Mouse (Mus musculus) layer of hippocampus, postnatal 10 days (tissue): ENCODE data around the gene Gpr108. TPM values are rescaled to one million over a fixed set of nuclear protein-coding genes. Genes with fewer than 3 reads are reported as not detected.

Source experiments
- DNase-seq, 2 experiments: peaks; one replicate each; pipeline ENCODE4 v3.0.0; 2021; ENCODE audit warnings: low spot score in 2 of 2
- total RNA-seq, 2 experiments: library from RNA; stranded (reverse); gene quantifications; 2 replicates each; pipeline ENCODE4 v1.2.3; 2021

Gene Gpr108
- total RNA-seq, 2 experiments from 2014 or later: 15.0 to 16.3 TPM

DNA sequence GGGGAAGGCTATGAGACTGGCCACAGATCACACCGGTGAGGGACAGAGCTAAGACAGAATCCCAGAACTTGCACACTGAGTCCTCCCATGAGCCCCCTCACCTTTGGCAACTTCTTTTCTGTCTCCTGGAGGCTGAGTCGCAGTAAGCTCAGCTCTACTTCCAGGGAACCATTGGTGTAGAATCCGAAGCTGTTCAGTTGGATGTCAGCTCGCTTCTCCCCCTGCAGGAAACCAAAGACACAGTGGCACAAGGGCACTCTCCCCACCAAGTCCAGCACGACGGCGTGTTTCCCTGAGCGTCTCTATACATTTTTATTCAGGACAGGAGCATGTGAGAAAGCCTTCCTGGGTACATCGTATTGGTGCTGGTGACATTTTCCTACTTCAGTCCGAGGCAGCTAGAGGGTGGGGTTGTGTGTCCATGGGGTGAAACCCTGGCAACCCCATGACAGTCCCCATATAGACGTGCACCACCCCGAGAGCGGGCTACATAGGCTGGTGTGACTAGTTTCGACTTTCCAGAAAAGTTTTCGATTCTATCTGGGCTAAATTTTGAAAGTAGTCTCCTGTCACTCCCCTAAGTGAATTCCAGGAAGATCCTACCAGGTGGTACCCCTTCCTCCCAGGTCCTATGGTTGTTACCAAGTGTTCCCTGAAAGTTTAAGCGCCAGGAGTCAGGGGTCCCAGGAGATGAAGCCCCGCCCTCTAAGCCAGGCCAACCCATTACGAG is 1.4 kb downstream of the Gpr108 start:
- no peak for DNase-seq

- no peak for DNase-seq
Observed at GRCm38 (mm10) chr17:57245311-57245929, 2.8 kb downstream of the Gpr108 start.

DNA sequence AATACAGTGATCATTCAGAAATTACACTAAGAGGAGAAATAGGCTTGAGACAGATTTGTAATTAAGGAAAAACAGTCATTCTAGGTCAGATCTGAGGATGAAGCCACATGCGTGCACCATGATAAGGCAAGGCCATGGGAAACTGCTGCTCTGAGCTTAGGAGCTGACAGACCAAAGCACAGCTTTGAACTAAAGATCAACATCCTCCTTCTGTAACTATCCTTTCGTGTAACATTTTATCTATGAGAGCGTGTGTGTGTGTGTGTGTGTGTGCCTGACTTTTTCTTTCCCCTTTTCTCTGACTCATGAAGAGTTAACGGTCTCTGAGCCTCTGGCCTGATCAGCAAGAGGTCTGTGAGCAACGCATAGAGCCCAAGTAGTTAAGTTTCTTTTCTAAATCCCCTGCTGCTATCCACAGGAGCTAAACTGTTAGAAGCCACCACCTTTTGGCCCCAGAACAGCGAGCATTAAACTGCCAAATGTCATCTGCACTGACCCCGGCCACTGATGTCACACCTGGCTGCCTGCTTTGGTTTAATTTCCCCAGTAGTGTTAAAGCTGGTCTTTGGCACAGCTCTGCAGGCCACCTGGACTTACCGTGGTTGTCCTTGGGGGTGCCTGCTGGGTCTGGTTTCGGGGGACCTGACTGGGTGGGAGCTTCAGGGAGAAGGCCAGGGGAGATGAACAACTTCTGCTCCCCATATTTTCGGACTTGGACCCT is 4.4 kb downstream of the Gpr108 start:
- DNase-seq: no peak

DNA sequence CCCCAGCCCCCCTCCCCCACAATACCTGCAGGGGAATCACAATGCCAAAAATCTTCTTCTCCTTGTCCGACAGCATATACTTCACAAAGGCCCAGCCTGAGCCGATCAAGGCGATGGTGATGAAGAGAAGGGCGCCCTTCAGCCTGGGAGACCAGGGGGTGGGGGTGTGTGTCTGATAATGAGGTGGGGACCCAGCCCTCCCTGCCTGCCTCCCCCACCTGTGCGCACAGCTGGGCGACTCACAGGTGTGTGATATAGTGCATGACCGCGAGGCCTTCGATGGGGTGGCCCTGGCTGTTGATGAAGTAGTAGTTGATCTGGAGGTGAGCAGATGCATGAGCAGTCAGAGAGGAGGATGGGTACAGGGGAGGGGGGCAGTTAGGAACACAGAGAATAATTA is 11.1 kb downstream of the Gpr108 start:
- no peak for DNase-seq

GRCm38 (mm10) chr17:57235803-57236202 is 12.4 kb downstream of the Gpr108 start:
- no peak for DNase-seq

- DNase-seq: no peak
Observed at GRCm38 (mm10) chr17:57234254-57234928, 13.9 kb downstream of the Gpr108 start.

DNA sequence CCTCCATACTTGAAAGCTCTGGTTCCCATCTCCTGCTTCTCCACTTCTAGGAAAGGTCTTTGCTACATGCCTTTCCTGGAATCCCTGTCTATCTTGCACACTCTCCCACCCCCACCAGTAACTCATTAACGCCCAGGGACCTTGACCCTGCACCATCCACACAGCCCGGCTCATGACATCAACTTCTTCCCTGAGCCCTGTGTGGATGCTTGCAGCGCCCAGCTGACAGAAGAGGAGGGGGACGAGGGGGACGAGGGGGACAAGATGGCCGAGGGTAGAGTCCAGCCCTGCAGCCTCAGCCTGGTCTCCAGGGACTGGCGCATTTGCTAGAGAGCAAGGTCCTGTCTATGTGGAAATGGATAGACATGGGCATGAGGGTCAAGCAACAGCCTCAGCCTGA is 15.2 kb downstream of the Gpr108 start:
- DNase-seq: no peak

GRCm38 (mm10) chr17:57232200-57232599 is 16.0 kb downstream of the Gpr108 start:
- DNase-seq: no peak

DNA sequence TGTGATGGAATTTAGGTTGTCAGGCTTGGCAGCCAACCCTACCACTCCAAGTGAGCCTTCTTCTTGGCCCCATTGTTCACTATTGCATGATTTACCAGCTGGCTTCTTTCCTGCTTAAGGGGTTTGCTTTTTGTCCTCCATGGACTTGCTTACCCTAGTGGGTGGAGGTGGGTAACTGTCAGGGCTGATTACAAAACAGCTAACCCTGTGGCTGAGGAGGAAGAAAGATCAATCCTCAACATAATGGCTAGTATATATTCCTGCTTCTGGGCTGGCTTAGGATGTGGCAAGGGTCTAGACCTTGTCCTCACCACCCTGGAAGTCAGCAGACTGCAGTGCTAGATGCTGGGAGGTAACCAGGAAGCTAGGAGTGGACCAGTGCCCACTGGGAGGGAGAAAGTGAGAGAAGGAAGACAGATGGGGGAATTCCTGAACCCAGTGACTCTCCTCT is 16.9 kb downstream of the Gpr108 start:
- no peak for DNase-seq

GRCm38 (mm10) chr17:57230728-57231125 is 17.5 kb downstream of the Gpr108 start:
- no peak for DNase-seq

- no peak for DNase-seq
Observed at GRCm38 (mm10) chr17:57229851-57230727, 18.2 kb downstream of the Gpr108 start.

GRCm38 (mm10) chr17:57228873-57229272 is 19.4 kb downstream of the Gpr108 start:
- DNase-seq: no peak

GRCm38 (mm10) chr17:57228014-57228413 is 20.2 kb downstream of the Gpr108 start, which contains the start of gene C3:
Gene C3, minus strand, starts transcription at chr17:57228136.
- no peak for DNase-seq

DNA sequence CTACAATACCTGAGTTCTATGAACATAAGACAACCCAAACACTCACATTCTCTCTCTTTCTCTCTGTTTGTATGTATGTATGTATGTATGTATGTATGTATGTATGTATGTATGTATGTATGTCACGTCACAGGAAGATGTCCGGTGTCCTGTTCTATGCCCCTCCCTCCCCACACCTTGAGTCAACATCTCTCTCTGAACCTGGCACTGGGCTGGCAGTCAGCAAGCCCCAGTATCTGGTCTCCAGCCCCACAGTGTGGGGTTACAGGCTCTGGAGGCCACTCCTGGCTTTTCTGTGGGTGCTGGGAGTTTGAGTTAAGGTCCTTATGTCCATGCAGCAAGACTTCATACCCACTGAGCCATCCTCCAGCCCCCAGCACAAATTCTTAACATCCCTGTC is 20.8 kb downstream of the Gpr108 start:
- DNase-seq: no peak

DNA sequence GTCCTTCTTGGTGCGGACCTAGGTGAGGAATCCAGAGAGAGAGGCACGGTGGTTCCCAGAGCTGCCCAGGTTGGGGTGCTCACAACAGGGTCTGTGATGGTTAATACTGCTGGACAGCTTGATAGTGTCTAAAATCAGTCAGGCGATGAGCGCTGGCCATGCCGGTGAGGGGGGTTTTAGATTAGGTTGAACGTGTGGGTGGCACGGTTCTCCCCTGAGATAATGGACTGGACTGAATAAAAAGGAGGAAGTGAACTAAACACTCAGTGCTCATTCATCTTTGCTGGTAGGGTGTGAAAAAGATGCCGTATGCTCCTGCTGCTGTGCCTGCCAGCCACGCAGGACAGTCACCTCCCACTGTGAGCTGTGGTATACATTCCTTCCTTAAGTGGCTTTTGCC is 24.9 kb downstream of the Gpr108 start:
- no peak for DNase-seq

DNA sequence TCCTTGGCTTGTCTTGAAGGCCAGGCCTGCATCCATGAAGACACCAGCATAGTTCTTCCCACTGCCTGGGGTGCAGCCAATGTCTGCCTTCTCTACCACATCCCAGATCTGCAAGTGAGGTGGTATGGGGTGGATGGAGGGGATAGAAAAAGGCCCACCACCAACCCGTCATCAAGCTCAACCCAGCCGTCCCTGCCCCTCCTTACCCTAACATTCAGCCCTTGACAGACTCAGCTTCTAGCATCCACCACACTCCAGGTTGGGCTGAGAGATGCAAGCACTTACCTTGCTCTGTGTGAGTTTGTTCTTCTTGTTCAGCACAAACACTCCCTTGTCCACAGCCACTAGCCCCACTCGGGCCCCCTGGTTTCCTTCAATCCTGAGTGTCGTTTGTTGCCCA is 26.3 kb downstream of the Gpr108 start:
- DNase-seq: no peak

- DNase-seq: peak in 1 of 2 experiments; percentile 28
Observed at GRCm38 (mm10) chr17:57219884-57220207, 28.4 kb downstream of the Gpr108 start.

DNA sequence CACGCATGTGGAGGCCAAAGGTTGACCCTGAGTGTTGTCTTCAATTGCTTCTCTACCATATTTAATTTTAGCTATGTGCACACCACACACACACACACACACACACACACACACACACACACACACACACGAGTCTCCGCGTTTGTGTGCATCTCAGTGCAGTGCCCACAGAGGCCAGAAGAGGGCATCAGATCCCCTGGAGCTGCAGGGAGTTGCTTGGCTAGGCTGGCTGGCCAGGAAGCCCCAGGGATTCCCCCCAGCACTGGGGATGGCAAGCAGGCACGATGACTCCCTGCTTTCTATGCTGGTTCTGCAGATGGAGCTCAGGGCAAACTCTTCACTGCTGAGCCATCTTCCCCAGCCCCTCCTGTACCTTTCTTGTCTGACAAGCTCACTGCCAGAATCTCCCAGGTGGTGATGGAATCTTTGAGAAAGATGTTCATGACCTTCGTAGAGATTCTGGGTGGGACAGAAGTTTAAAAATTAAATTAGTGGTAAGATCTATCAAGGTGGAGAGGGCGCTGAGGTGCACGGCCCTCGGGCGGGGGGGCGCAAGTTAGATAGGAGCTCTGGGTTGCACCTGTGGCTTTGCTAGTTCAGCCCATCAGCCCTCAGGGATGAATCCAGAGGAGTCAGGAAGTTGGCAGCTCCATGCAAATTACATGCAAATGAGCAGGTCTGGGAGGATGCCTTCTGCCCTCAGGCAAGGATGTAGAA is 28.9 kb downstream of the Gpr108 start:
- peak; percentile 84 to 85 for DNase-seq

DNA sequence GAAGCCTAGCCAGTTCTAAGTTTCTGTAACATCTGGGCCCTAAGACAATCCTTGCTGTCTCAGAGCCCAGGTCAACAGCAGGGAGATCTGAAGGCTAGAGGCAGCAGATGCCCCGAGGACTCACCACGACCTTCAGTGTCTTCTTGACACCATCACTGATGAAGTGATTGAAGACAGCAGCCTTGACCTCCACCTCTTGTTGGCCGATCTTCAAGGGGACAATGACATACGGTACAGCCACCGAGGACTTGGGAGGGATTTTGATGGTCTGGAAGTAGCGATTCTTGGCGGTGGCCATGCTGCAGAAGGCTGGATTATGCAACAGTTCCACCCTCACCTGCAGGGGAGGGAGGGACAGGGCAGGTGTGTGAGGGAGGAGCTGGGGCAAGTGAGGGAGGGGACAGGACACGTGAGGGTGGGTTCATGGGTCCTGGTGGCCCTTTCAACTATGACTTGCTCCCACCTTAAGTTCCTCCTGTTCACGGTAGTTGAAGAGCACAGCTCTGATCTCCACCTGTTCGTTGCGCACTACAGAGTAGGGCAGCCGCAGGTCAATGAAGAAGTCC is 29.8 kb downstream of the Gpr108 start:
- DNase-seq: no peak
